Mouse (Mus musculus): ENCODE measurements around the gene Gm10974.

- TF ChIP-seq CTCF (IDR thresholded peaks at IDR 0.05; ENCODE audit: insufficient read depth, low read length), result no peak
- TF ChIP-seq POLR2A (IDR thresholded peaks at IDR 0.05; ENCODE audit: borderline replicate concordance, extremely low read depth, low read depth, low read length), result no peak
These were observed 6.7 kb upstream of the Gm10974 start for GRCm38 (mm10) chr7:66359044-66359443.

All from lung, adult 2 months (tissue).